Mouse (Mus musculus): ENCODE measurements around the gene Adam10.

DNA sequence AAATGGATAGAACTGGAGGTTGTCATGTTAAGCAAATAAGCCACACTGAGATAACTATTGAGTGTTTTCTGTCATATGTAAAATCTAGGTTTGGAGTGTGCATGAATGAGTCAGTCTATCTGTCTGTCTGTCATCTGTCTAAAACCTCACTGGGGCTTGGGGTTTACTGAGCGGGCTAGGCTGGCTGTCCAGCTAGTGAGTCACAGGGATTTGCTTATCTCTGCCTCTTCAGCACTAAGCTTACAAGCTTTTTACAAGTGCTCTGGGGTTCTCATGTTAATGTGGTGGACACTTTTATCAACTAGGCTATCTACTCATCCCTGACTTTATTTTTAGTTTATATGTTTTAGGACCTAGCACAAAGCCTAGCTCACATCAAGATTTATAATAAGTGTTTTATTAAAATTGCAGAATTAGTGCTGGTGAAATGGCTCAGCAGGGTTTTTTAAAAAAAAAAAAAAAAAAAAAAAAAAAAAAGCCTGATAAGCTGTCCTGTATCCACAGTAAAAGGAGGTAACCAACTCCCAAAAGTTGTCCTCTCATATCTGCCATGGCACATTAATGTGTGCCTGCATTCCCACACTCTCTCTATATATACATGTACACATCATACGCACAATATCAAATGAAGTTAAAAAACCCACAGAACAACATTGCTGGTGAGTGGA, 9.6 kb downstream of the Adam10 start:
- TF ChIP-seq CTCF (IDR thresholded peaks at IDR 0.05; ENCODE audit: insufficient read depth, low read length), result no peak
- TF ChIP-seq POLR2A (IDR thresholded peaks at IDR 0.05; ENCODE audit: borderline replicate concordance, extremely low read depth, low read depth, low read length), result no peak
